Mouse (Mus musculus) Patski (cell line): Measurements from ENCODE around the gene Pm20d1. TPM values are rescaled to one million over a fixed set of nuclear protein-coding genes. Genes with fewer than 3 reads are reported as not detected.

Experiments
- ATAC-seq: fragments of 100-300 bp; one replicate; pipeline ENCODE4 v1.8.0; 2021
- CTCF ChIA-PET: fragments of 350-600 bp; sonication (Branson Sonifier 250); formaldehyde crosslinking; loops from one replicate; lab custom pipeline; 2022; ENCODE audit warnings: inconsistent platforms; lab: Charles Lee
- POLR2A ChIA-PET: fragments of 350-600 bp; sonication (Branson Sonifier 250); formaldehyde crosslinking; loops from one replicate; lab custom pipeline; 2022; ENCODE audit warnings: antibody characterized with exemption, inconsistent platforms; lab: Charles Lee
- DNase-seq: peaks from one replicate; pipeline ENCODE4 v3.0.0-alpha.2; 2011; ENCODE audit warnings: low read depth, low spot score
- H3K27me3 ChIP-seq: fragments of 371-371 bp; one replicate; pipeline ENCODE4 v1.5.1; 2021
- CTCF ChIP-seq: fragments of 100-300 bp; IDR thresholded peaks from one replicate; pipeline ENCODE4 v1.5.1; 2021
- in situ Hi-C: fragments of 300-500 bp; cut with MboI; formaldehyde crosslinking; loops from 3 replicates; pipeline ENCODE4 v1.11.1; 2018; ENCODE audit warnings: low pct_unique_long_range_greater_than_20kb, mixed read lengths
- polyA plus RNA-seq: library from polyadenylated mRNA; unstranded; gene quantifications from one replicate; pipeline ENCODE4 v1.2.3, GENCODE M21; 2021

The Pm20d1 gene
- polyA plus RNA-seq, 1 experiment from 2014 or later, result not detected

- no peak for TF ChIP-seq CTCF
- DNase-seq (no peak), ATAC-seq (peak; percentile 36)
- ChIA-PET CTCF (no interaction called here), POLR2A (no interaction called here)
- in situ Hi-C loops, result no loop called here
- no peaks in the 10 kb centered on the region for H3K27me3 ChIP-seq
These were observed 30.1 kb downstream of the Pm20d1 start, which contains the start of gene Slc41a1 for GRCm38 (mm10) chr1:131827207-131827786. Gene Slc41a1 (plus strand): TSS chr1:131827493.

GRCm38 (mm10) chr1:131827787-131828258 lies 30.6 kb downstream of the Pm20d1 start:
- ChIA-PET POLR2A (no interaction called here), CTCF (no interaction called here)
- peak; percentile 86 for DNase-seq
- no peak for TF ChIP-seq CTCF
- no peaks in the 10 kb centered on the region for H3K27me3 ChIP-seq
- peak; percentile 75 for ATAC-seq
- in situ Hi-C loops, result no loop called here

DNA sequence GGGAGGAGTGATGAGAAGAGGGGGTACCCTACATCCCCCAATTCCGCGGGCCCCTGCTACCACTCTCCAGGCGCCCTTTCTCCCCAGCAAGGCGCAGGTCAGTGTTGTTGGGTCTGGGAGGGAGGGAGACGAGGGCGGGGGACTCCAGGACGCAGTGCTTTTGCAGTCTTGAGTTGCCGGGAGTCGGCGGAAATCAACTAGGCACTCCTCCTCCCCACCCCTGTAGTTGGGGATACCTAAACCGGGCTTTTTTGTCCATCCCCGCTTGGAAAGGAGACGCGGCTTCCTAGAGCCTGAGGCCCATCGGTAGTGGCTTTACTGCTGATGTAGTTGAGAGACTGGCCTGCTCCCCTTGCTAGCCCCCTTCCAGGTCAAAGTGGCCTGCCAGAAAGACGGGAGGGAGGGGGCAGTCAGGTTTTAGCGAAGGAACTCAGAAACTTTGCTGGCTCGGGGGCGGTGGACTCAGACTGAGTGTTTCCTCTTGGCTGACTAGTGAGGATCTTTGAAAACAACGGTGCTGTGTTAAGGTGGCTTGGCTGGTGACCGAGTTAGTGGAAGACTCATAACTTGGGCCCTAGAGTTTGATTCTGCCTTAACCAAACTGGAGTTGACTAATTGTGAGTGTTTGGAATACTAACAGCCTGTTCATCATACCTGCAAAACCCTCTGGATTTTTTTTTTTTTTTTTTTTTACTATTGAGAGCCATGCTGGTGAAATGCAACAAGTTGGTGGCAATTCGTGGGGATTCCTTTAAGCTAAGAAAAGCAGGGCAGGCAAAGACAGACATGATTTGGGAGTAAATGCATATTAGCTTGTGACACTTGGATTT lies 31.3 kb downstream of the Pm20d1 start:
- DNase-seq (no peak), ATAC-seq (peak; percentile 41)
- no peaks in the 10 kb centered on the region for H3K27me3 ChIP-seq
- no peak for TF ChIP-seq CTCF
- ChIA-PET POLR2A (interaction anchor here (0.7 kb wide), 1 partner anchor 96 kb away, joined by 7 read pairs; no protein-coding TSS in a partner anchor), CTCF (no interaction called here)
- in situ Hi-C loops, result no loop called here

DNA sequence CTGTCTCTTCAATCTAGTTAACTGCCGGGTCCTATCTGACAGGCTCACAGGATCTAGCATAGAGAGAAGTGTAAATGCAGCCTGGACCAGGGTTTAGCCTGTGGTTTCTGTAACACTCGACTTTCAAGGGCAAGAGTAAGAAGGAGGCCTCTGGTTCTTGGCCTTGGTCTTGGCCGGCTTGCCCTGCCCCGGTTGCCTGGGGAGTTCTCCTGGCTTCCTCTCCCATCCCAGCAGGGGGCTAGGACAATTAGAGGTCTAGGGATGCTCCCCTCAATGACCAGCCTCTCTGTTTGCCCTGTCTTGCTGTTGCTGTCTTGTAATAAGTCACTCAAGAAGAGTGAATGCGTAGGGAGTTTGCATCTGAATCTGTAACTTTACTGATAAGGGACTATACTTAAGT lies 32.1 kb downstream of the Pm20d1 start:
- no peak for ATAC-seq
- ChIA-PET CTCF (no interaction called here), POLR2A (interaction anchor here (0.7 kb wide), 1 partner anchor 95 kb away, joined by 7 read pairs; no protein-coding TSS in a partner anchor)
- no peaks in the 10 kb centered on the region for H3K27me3 ChIP-seq
- DNase-seq, result no peak
- TF ChIP-seq CTCF, result no peak
- in situ Hi-C loops, result no loop called here

- DNase-seq (no peak), ATAC-seq (no peak)
- TF ChIP-seq CTCF, result no peak
- in situ Hi-C loops, result no loop called here
- ChIA-PET CTCF (interaction anchor here (1.2 kb wide), 1 partner anchor 495 kb away, joined by 3 read pairs; no protein-coding TSS in a partner anchor), POLR2A (no interaction called here)
- H3K27me3 ChIP-seq, result no peaks in the 10 kb centered on the region
These were observed 33.4 kb downstream of the Pm20d1 start for GRCm38 (mm10) chr1:131830561-131830960.

- no peak for ATAC-seq
- in situ Hi-C loops, result no loop called here
- ChIA-PET CTCF (interaction anchor here (1.2 to 1.3 kb wide), 2 partner anchors 119 to 495 kb away, joined by 3 to 5 read pairs; no protein-coding TSS in a partner anchor), POLR2A (interaction anchor here (0.5 kb wide), 1 partner anchor 10 kb away, joined by 3 read pairs; no protein-coding TSS in a partner anchor)
- DNase-seq, result no peak
- no peaks in the 10 kb centered on the region for H3K27me3 ChIP-seq
- TF ChIP-seq CTCF, result no peak
These were observed 33.9 kb downstream of the Pm20d1 start for GRCm38 (mm10) chr1:131830971-131831641.

- CTCF ChIA-PET, result no interaction called here
- DNase-seq (no peak), ATAC-seq (no peak)
- POLR2A ChIA-PET, result no interaction called here
- no peak for TF ChIP-seq CTCF
- in situ Hi-C loops, result no loop called here
- H3K27me3 ChIP-seq, result no peaks in the 10 kb centered on the region
These were observed 39.9 kb downstream of the Pm20d1 start for GRCm38 (mm10) chr1:131837035-131837434.

DNA sequence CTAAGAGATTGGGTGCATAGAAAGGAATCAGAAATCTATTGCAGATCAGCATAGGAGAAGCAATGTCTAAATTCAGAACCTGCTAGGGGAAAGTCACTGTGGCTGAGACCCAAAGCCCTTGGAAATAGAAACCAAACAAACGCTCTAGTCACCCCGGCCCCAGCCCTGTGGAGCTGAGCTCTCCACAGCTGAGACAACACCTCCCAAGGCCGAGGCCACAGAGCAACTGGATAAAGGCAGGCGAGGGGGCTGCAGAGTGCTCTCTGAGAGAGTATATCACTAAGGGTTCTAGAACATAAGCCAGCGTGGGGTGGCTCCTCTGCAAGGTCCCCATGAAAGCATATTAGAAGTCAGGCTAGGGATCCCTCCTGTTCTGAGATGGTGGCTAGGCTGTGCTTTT lies 41.4 kb downstream of the Pm20d1 start:
- H3K27me3 ChIP-seq, result no peaks in the 10 kb centered on the region
- ATAC-seq, result no peak
- CTCF ChIA-PET, result interaction anchor here (1.6 kb wide), 1 partner anchor 13 kb away, joined by 7 read pairs; no protein-coding TSS in a partner anchor
- DNase-seq, result no peak
- POLR2A ChIA-PET, result no interaction called here
- TF ChIP-seq CTCF, result no peak
- in situ Hi-C loops, result no loop called here

DNA sequence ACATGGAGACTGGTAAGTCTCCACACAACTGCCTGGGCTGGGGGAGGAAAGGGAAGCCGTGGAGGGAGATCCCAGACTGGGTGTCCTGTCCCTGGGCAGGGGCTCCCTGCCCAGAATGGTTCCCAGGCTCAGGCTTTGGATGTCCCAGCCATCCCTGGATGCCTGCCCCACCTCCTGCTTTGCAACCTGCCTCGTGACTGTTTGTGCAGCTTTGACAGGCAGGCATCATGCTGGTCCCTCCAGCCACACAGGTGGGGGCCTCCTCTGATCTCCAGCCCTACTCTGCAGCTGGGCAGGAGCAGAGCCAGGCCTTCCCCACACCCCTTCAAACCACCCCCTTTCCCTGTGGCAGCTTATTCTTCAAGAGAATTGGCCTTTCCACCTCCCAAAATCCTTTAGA lies 42.1 kb downstream of the Pm20d1 start:
- H3K27me3 ChIP-seq, result no peaks in the 10 kb centered on the region
- DNase-seq (no peak), ATAC-seq (no peak)
- in situ Hi-C loops, result no loop called here
- CTCF ChIA-PET, result no interaction called here
- POLR2A ChIA-PET, result no interaction called here
- no peak for TF ChIP-seq CTCF

- DNase-seq (no peak), ATAC-seq (no peak)
- POLR2A ChIA-PET, result no interaction called here
- CTCF ChIA-PET, result no interaction called here
- H3K27me3 ChIP-seq, result no peaks in the 10 kb centered on the region
- no peak for TF ChIP-seq CTCF
- in situ Hi-C loops, result no loop called here
These were observed 45.0 kb downstream of the Pm20d1 start for GRCm38 (mm10) chr1:131842221-131842620.
